Mouse (Mus musculus) erythroid progenitor cell, adult 5-6 weeks (primary cell): ENCODE measurements around the gene P4ha2. TPM values are rescaled to one million over a fixed set of nuclear protein-coding genes. Genes with fewer than 3 reads are reported as not detected.

Experiments
- ATAC-seq: replicated peaks from 2 replicates; pipeline ENCODE4 v1.8.0; 2016; ENCODE audit warnings: moderate number of reproducible peaks, mild to moderate bottlenecking, moderate TSS enrichment, inconsistent platforms; ENCODE audit not compliant: poor library complexity, low FRiP score, severe bottlenecking
- total RNA-seq, 2 experiments: library from RNA; stranded (forward) in 1 of 2; stranded (reverse) in 1 of 2; fragments of 150-400 nt in 1 of 2; fragments of 186-747, 209-891 nt in 1 of 2; gene quantifications; 2 replicates each; pipeline versions ENCODE4 v1.2.3 to v1.2.4; 2015 to 2017; ENCODE audit warnings: low replicate concordance in 2 of 2

The P4ha2 gene
- not detected in 2 replicates for total RNA-seq (2015; ENCODE audit: low replicate concordance)
- not detected in 2 replicates for total RNA-seq (2017; ENCODE audit: low replicate concordance)

DNA sequence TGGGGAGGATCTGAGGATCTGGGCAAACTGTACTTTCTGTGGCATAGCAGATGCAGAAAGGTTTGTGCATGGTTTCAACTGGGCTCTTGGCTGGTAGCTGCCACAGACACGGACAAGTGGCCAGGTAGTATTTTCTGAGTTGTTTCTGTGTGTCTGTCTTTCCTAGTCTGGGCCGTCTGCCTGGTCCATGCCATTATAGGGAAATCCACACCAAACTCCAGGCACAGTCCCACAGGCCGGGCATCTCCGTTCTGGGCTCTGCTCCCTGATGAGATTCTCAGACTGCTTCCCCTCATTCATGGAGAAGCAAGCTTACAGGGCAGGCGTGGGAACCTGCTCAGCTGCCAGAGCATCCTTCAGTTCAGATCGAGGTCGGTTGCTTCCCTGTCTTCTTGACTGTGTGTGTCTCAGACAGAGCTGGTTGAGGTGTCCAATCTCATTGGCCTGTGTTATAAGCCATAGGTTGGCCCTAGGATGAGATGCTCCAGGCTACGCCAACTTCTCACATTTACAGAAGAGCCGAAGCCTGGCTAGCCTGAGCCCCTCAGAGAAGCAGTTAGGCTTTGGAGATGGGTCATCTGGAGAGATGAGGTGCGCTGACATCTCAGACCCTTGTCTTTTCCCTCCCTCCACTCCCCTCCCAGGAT is at the start of gene P4ha2:
TSS of gene P4ha2 (plus strand) at position 51 of the 647 bp plus-strand sequence.
- no peak for ATAC-seq

- ATAC-seq: no peak
Observed at GRCm38 (mm10) chr11:54050205-54050604, 49.7 kb upstream of the P4ha2 start.

GRCm38 (mm10) chr11:54051161-54051560 is 48.7 kb upstream of the P4ha2 start:
- no peak for ATAC-seq

DNA sequence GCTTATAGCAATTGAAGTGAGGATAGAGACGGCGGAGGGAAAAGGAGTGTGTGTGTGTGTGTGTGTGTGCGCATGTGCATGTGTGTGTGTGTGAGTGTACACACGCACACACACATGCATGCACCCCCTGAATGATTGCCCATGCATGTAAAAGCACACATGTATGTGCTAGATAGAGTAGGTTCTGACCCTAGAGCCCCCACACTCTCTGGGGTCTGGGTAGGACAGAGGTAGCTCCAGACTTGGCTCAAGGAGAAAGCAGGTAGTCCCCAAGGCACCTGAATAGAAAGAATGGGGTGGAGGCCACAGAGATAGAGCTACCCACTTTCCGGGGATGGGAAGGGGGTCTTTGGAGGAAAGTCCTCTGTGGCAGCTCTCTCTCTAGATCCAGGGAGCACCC is 47.8 kb upstream of the P4ha2 start:
- no peak for ATAC-seq

- ATAC-seq: no peak
Observed at GRCm38 (mm10) chr11:54053090-54053489, 46.8 kb upstream of the P4ha2 start.

DNA sequence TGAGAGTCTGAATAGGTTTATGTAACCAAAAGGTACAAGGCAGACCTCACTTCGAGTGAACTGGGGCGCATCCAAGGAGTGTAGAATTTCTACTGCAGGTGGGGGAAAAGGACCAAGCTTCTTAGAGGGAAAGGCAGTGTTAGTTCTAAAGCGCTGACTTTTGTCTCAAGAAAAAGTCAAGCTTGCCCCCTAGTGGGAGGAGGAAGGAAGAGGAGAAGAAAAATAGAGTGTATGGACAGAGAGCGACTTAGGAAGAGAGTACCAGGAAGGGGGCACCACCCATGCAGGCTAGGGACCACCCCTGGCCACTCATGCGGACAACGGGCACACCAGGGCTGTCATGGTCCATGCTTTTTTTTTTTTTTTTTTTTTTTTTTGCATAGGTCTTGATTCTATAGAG is 45.6 kb upstream of the P4ha2 start:
- peak; percentile 76; the same call in 1 of the 2 replicates for ATAC-seq

GRCm38 (mm10) chr11:54056132-54056531 is 43.8 kb upstream of the P4ha2 start:
- no peak for ATAC-seq

GRCm38 (mm10) chr11:54057428-54057827 is 42.5 kb upstream of the P4ha2 start:
- ATAC-seq: no peak

GRCm38 (mm10) chr11:54058056-54058617 is 41.8 kb upstream of the P4ha2 start:
- ATAC-seq: no peak

- ATAC-seq: no peak
Observed at GRCm38 (mm10) chr11:54058643-54059042, 41.3 kb upstream of the P4ha2 start.

GRCm38 (mm10) chr11:54059526-54059925 is 40.4 kb upstream of the P4ha2 start:
- no peak for ATAC-seq

- no peak for ATAC-seq
Observed at GRCm38 (mm10) chr11:54060316-54060715, 39.6 kb upstream of the P4ha2 start.

DNA sequence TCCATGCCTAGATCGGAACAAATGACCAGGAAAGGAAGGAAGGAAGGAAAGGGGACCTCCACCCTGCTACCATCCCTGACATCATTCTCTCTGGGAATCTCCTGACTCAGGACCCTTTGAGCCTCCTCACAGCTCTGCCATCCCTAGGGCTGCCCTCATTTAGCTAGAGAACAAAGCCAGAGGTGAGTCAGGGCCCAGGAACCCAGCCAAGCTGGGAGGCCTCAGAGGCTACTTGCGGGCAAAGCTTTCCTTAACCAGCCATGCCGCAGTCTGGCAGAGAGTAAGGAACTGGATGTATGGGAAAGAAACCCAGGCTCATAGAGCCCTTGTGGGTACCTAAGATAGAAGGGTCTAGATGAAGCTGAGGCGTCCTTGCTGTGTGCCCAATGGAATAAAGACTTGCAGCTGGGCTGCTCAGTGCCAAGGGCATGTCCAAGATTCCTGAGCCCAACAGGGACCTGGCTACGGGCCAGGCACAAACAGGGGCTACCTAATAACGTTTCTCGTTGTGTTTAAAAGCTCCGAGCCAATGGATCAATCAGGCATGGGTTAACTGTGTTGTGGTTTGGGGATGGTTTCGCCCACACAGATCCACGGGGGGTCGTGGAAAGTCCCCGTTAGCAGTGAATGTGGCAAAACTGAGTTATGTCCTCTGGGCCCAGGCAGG is 37.7 kb upstream of the P4ha2 start:
- ATAC-seq: no peak

GRCm38 (mm10) chr11:54062753-54063471 is 37.0 kb upstream of the P4ha2 start:
- ATAC-seq: no peak

DNA sequence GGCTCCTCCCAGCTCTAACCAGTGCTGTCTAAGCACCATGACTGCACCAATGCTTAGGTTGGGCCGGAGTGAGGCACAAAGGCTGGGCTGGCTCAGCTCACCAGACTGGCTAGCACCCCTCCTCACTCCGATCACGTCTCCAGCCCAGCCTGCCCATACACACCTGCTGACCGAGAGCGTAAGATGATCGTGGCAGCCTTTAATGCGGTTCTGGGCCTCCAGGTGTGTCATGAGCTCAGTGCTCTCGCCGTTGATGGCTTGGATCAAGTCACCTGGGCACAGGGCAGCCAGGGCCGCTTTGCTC is 36.5 kb upstream of the P4ha2 start:
- ATAC-seq: no peak

DNA sequence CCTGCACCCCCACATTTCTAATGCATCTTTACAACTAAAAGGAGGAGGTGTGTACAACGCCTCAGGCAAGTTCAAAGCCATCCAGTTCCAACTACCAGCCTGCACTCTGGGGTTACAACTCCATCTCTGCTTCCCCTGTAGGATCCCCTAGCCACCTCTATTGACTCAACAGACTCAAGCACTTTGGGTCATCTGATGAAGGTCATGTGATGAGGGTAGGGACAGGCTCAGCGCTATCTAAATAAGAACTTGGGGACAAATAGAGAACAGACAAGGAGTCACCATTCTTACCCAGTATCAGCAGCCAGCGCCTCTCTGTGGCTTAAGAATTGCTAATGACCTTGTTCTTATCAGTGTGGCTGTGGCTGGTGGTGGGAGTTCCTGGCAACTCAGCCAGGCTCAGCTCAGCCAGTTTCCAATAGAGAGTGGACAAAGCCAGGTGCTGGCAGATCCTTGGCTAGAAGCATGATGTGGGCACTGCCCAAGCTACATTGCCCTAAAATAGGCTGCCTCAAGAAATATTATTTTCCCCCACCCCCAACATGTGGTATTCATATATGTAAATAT is 35.4 kb upstream of the P4ha2 start:
- ATAC-seq: no peak

GRCm38 (mm10) chr11:54065106-54065914 is 34.6 kb upstream of the P4ha2 start:
- no peak for ATAC-seq

DNA sequence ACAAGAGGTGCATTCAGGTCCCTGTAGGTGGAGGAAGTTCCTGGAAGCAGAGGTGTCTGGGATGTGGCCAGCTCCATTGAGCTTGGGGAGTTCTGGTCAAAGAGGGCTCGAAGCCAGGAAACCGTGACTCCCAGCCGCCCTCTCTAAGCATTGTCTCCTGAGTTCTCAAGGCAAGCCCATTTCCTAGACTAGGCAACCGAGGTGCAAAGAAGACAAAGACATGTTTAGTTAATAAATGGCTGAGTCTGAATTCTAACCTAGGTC is 34.0 kb upstream of the P4ha2 start:
- ATAC-seq: no peak

DNA sequence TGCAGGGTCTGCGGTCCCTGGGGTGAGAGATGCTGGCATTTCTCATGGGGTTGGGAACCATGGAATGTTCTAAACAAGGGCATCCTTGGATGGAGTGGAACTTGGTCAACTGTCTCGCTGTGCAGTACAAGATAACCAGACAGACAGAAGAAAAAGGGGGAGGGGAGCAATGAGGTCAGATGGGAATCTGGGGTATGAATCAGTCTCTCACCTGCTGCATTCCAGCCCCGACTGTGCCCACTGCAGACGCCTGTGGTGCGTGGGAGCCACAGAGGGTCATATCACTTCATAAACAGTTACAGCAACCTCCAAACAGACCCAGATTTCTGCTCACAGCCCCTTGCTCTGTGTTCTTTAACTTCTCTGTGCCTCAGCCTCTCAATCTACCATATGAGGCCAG is 33.5 kb upstream of the P4ha2 start:
- no peak for ATAC-seq
